ENCODE assay signal across 14 mouse cellular contexts in genomic region chr17:78989015-78989414, GRCm38 (mm10). TPM values are rescaled to one million over a fixed set of nuclear protein-coding genes. Genes with fewer than 3 reads are reported as not detected.
DNase-seq lines count a peak whose midpoint lies in the region; ATAC-seq and TF ChIP-seq lines count a peak whose summit lies in the region.
"Had no signal": no experiment of that assay in that cellular context is flagged by ENCODE, and none has a peak within 500 bp of the region (broad histone marks: within the 10 kb centered on the region; RNA-seq: fewer than 3 reads in every experiment).

No protein-coding gene starts in this region.

- no peaks in the 10 kb centered on the region for H3K27me3 ChIP-seq in lung, embryonic 14.5 days (ENCODE audit: insufficient read depth, low read length)
- H3K27me3 ChIP-seq in forebrain, embryonic 10.5 days (ENCODE audit: poor library complexity, severe bottlenecking) = no peaks in the 10 kb centered on the region
- H3K27me3 ChIP-seq: embryonic facial prominence, embryonic 12.5 days; heart, embryonic 12.5 days; hindbrain, embryonic 12.5 days; liver, embryonic 15.5 days; midbrain, embryonic 12.5 days had no signal

- H3K9ac ChIP-seq in lung, embryonic 14.5 days = no peak overlapping the region
- H3K9ac ChIP-seq: embryonic facial prominence, embryonic 12.5 days; heart, embryonic 12.5 days; hindbrain, embryonic 12.5 days; liver, embryonic 15.5 days; midbrain, embryonic 12.5 days had no signal

- H3K27ac ChIP-seq in gastrocnemius, adult 2 months = no peak overlapping the region
- no peak overlapping the region for H3K27ac ChIP-seq in lung, embryonic 14.5 days (ENCODE audit: low read depth)
- no peak overlapping the region for H3K27ac ChIP-seq in forebrain, embryonic 10.5 days
- H3K27ac ChIP-seq: embryonic facial prominence, embryonic 12.5 days; hindbrain, embryonic 12.5 days; liver, embryonic 15.5 days; midbrain, embryonic 12.5 days had no signal

- DNase-seq in gastrocnemius, adult 2 months = no peak
- DNase-seq in gastrocnemius, adult 18-20 months (ENCODE audit: low spot score) = no peak
- peak; percentile 48 for DNase-seq in lung, embryonic 14.5 days
- DNase-seq in lung, adult 2 months = no peak
- peak; percentile 22 for DNase-seq in kidney, postnatal 10 days
- no peak for DNase-seq in right cerebral cortex, postnatal 10 days (ENCODE audit: low spot score in 2 of 2)
- DNase-seq in forebrain, embryonic 10.5 days (ENCODE audit: extremely low spot score, low spot score) = no peak
- DNase-seq: cerebellum, adult 11-12 months had no signal

- 0 out of 2 replicates have a peak, but pooled peaks have one; percentile 38 for ATAC-seq in lung, embryonic 14.5 days (ENCODE audit: insufficient read depth)
- 0 out of 2 replicates have a peak, but pooled peaks have one; percentile 16 for ATAC-seq in neutrophil, adult 5-6 weeks (ENCODE audit: extremely low read depth, insufficient number of reproducible peaks, low FRiP score, poor library complexity, severe bottlenecking)

- peaks cover under 1% of the 10 kb centered on the region; the same call in 1 of the 2 replicates for H3K36me3 ChIP-seq in lung, embryonic 14.5 days (ENCODE audit: insufficient read depth)
- peaks cover 6% of the 10 kb centered on the region for H3K36me3 ChIP-seq in forebrain, embryonic 10.5 days (replicated peaks)
- H3K36me3 ChIP-seq: heart, embryonic 12.5 days; hindbrain, embryonic 12.5 days; liver, embryonic 15.5 days had no signal

- 70% methylated on average over 8 of the region's 8 CpGs for WGBS in lung, embryonic 14.5 days
- WGBS in lung, adult 2 months = 52% methylated on average over 8 of the region's 8 CpGs
- WGBS in forebrain, embryonic 10.5 days = 87% methylated on average over 8 of the region's 8 CpGs

- TF ChIP-seq POLR2A in lung, adult 2 months (IDR thresholded peaks at IDR 0.05; ENCODE audit: borderline replicate concordance, extremely low read depth, low read depth, low read length) = no peak

- H3K4me1 ChIP-seq in lung, embryonic 14.5 days (ENCODE audit: insufficient read depth) = no peaks in the 10 kb centered on the region
- peaks cover 12% of the 10 kb centered on the region for H3K4me1 ChIP-seq in lung, adult 2 months (ENCODE audit: control insufficient read depth, insufficient read depth, low read length)
- no peaks in the 10 kb centered on the region for H3K4me1 ChIP-seq in forebrain, embryonic 10.5 days
- H3K4me1 ChIP-seq: hindbrain, embryonic 12.5 days; midbrain, embryonic 12.5 days had no signal

- TF ChIP-seq CTCF in gastrocnemius, adult 2 months (IDR thresholded peaks at IDR 0.05) = no peak
- no peak for TF ChIP-seq CTCF in lung, embryonic 14.5 days (IDR thresholded peaks at IDR 0.05; ENCODE audit: low read depth)
- TF ChIP-seq CTCF in lung, adult 2 months (IDR thresholded peaks at IDR 0.05; ENCODE audit: insufficient read depth, low read length) = no peak

- no peaks in the 10 kb centered on the region for H3K9me3 ChIP-seq in lung, embryonic 14.5 days (ENCODE audit: low read depth, low read length)
- H3K9me3 ChIP-seq in forebrain, embryonic 10.5 days = no peaks in the 10 kb centered on the region
- H3K9me3 ChIP-seq: embryonic facial prominence, embryonic 12.5 days; hindbrain, embryonic 12.5 days; liver, embryonic 15.5 days; midbrain, embryonic 12.5 days had no signal

- intact Hi-C loops in gastrocnemius, adult 2 months (cut with DNase I) = no loop called here

- H3K4me2 ChIP-seq in lung, embryonic 14.5 days = no peak overlapping the region
- H3K4me2 ChIP-seq: embryonic facial prominence, embryonic 12.5 days; heart, embryonic 12.5 days; hindbrain, embryonic 12.5 days; liver, embryonic 15.5 days; midbrain, embryonic 12.5 days had no signal

- H3K4me3 ChIP-seq in gastrocnemius, adult 2 months = 0 out of 2 replicates have a peak overlapping the region, but pooled peaks have one; percentile 1
- no peak overlapping the region for H3K4me3 ChIP-seq in lung, embryonic 14.5 days (ENCODE audit: low read depth, low read length)
- H3K4me3 ChIP-seq in lung, adult 2 months (replicated peaks; ENCODE audit: extremely low read depth, low read depth, low read length) = no peak overlapping the region
- H3K4me3 ChIP-seq in forebrain, embryonic 10.5 days = no peak overlapping the region
- H3K4me3 ChIP-seq: embryonic facial prominence, embryonic 12.5 days; heart, embryonic 12.5 days; hindbrain, embryonic 12.5 days; liver, embryonic 15.5 days; midbrain, embryonic 12.5 days had no signal

RNA-seq across cellular contexts. Expression of gene Prkd3, which starts 31.6 kb away (rescaled TPM):
- total RNA-seq in gastrocnemius, adult 2 months (2021) = 1 to 10 TPM; 8.6 to 9.7 TPM
- 1 to 10 TPM; 7.7 to 9.1 TPM for total RNA-seq in gastrocnemius, adult 18-20 months (2021)
- 52.4 and 52.6 TPM in 2 replicates for polyA plus RNA-seq in lung, embryonic 14.5 days (2014; fragmentation: Nextera tagmentation; extraction: Ambion mirVana)
- 11.7 and 19.0 TPM in 2 replicates for polyA plus RNA-seq in lung, adult 2 months (2012; rRNA removed)
- 46.9 and 51.2 TPM in 2 replicates for total RNA-seq in neutrophil, adult 5-6 weeks (2017)
- 47.8 and 50.5 TPM in 2 replicates for polyA plus RNA-seq in forebrain, embryonic 10.5 days (2016; fragmentation: Nextera tagmentation; extraction: Ambion mirVana)

RNA-seq across cellular contexts. Expression of gene Ndufaf7, which starts 52.1 kb away (rescaled TPM):
- total RNA-seq in gastrocnemius, adult 2 months (2021) = 10 to 100 TPM; 22.0 to 31.8 TPM
- total RNA-seq in gastrocnemius, adult 18-20 months (2021) = 10 to 100 TPM; 22.6 to 28.5 TPM
- 57.6 and 59.3 TPM in 2 replicates for polyA plus RNA-seq in lung, embryonic 14.5 days (2014; fragmentation: Nextera tagmentation; extraction: Ambion mirVana)
- polyA plus RNA-seq in lung, adult 2 months (2012; rRNA removed) = 4.9 and 9.2 TPM in 2 replicates
- 30.1 and 30.5 TPM in 2 replicates for total RNA-seq in neutrophil, adult 5-6 weeks (2017)
- polyA plus RNA-seq in forebrain, embryonic 10.5 days (2016; fragmentation: Nextera tagmentation; extraction: Ambion mirVana) = 46.0 and 49.4 TPM in 2 replicates

RNA-seq across cellular contexts. Expression of gene Cebpz, which starts 52.1 kb away (rescaled TPM):
- 10 to 100 TPM; 26.2 to 27.5 TPM for total RNA-seq in gastrocnemius, adult 2 months (2021)
- 10 to 100 TPM; 25.6 to 28.5 TPM for total RNA-seq in gastrocnemius, adult 18-20 months (2021)
- polyA plus RNA-seq in lung, embryonic 14.5 days (2014; fragmentation: Nextera tagmentation; extraction: Ambion mirVana) = 56.6 and 61.2 TPM in 2 replicates
- polyA plus RNA-seq in lung, adult 2 months (2012; rRNA removed) = 3.2 and 6.0 TPM in 2 replicates
- total RNA-seq in neutrophil, adult 5-6 weeks (2017) = 116 and 117 TPM in 2 replicates
- 60.4 and 61.9 TPM in 2 replicates for polyA plus RNA-seq in forebrain, embryonic 10.5 days (2016; fragmentation: Nextera tagmentation; extraction: Ambion mirVana)

Comparison
In these comparisons a context has a peak if more than half of its experiments do, and no peak if none do; other contexts are left out.
1. DNase-seq: peak in lung, embryonic 14.5 days (single experiment) and kidney, postnatal 10 days (single experiment); none in gastrocnemius, adult 2 months (single experiment), gastrocnemius, adult 18-20 months (single experiment), lung, adult 2 months (single experiment), right cerebral cortex, postnatal 10 days (0 of 2) and forebrain, embryonic 10.5 days (single experiment).